Mouse (Mus musculus): Measurements from ENCODE around the gene Tdpoz2.

- TF ChIP-seq CTCF (IDR thresholded peaks at IDR 0.05; ENCODE audit: extremely low read depth, insufficient read depth, low read length) (no peak), POLR2A (IDR thresholded peaks at IDR 0.05; ENCODE audit: extremely low read depth, insufficient read depth, low read length) (no peak)
Observed at GRCm38 (mm10) chr3:93654260-93654659, 1.8 kb upstream of the Tdpoz2 start.

All from cortical plate, adult 2 months (tissue).